In the genomic region with DNA sequence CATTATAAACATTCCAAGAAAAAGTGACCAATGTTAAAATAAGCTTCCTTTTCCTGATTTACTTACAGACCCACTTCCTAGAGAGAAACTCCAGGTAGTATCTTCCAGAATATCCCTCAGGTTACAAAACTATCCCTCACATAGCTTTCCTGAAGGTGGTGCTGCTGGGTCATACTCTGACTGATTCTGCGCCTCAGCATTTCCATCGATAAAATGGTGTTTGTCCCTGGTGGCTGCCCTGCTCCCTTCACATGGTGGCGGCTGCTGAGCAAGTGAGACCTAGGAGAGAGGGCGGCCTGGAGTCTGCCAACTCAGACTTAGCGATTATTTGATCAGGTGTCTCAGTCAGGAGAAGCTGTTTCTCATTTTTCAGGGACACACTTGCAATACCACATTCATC, we compare ENCODE assay signal across 9 mouse cellular contexts.
DNase-seq lines count a peak whose midpoint lies in the region; ATAC-seq lines count a peak whose summit lies in the region.
"Had no signal": no experiment of that assay in that cellular context is flagged by ENCODE, and none has a peak within 500 bp of the region (broad histone marks: within the 10 kb centered on the region; RNA-seq: fewer than 3 reads in every experiment).

No protein-coding gene starts in this region.

- H3K9ac ChIP-seq in kidney, embryonic 15.5 days = no peak overlapping the region
- H3K9ac ChIP-seq: lung, embryonic 15.5 days had no signal

- no peak overlapping the region for H3K27ac ChIP-seq in kidney, embryonic 15.5 days
- H3K27ac ChIP-seq: lung, embryonic 15.5 days had no signal

- no peaks in the 10 kb centered on the region for H3K27me3 ChIP-seq in kidney, embryonic 15.5 days
- H3K27me3 ChIP-seq: lung, embryonic 15.5 days had no signal

- no peaks in the 10 kb centered on the region for H3K4me1 ChIP-seq in kidney, embryonic 15.5 days
- H3K4me1 ChIP-seq: lung, embryonic 15.5 days had no signal

- no peak for ATAC-seq in kidney, embryonic 15.5 days (replicated peaks; ENCODE audit: low FRiP score)
- ATAC-seq in erythroblast, adult 5-6 weeks (replicated peaks; ENCODE audit: low FRiP score, poor library complexity, severe bottlenecking) = no peak

- H3K4me3 ChIP-seq in kidney, embryonic 15.5 days (replicated peaks) = no peak overlapping the region
- H3K4me3 ChIP-seq: lung, embryonic 15.5 days had no signal

- H3K4me2 ChIP-seq in kidney, embryonic 15.5 days = no peak overlapping the region
- H3K4me2 ChIP-seq: lung, embryonic 15.5 days had no signal

- H3K9me3 ChIP-seq in kidney, embryonic 15.5 days (replicated peaks) = no peaks in the 10 kb centered on the region
- H3K9me3 ChIP-seq: lung, embryonic 15.5 days had no signal

- 46% methylated on average over 5 of the region's 5 CpGs for WGBS in kidney, embryonic 15.5 days

- DNase-seq in cerebellum, postnatal 14 days = peak; percentile 33 to 40
- DNase-seq in cerebellum, adult 11-12 months = no peak
- DNase-seq in kidney, postnatal 10 days = peak; percentile 24
- peak; percentile 67 for DNase-seq in ES-CJ7 (ENCODE audit: low read depth, low spot score)
- peak; percentile 30 for DNase-seq in gastrocnemius, postnatal 14 days
- DNase-seq in right cerebral cortex, postnatal 14 days = no peak

- no peaks in the 10 kb centered on the region for H3K36me3 ChIP-seq in kidney, embryonic 15.5 days
- H3K36me3 ChIP-seq: lung, embryonic 15.5 days had no signal

- intact Hi-C loops in gastrocnemius, postnatal 14 days (cut with DNase I; ENCODE audit: low total_unique reads) = loop anchor here (10.0 kb wide), 1 partner anchor 302 kb away; no protein-coding TSS in a partner anchor

Comparison
In these comparisons a context has a peak if more than half of its experiments do, and no peak if none do; other contexts are left out.
1. DNase-seq: peak in cerebellum, postnatal 14 days (2 of 2), kidney, postnatal 10 days (single experiment), ES-CJ7 (single experiment) and gastrocnemius, postnatal 14 days (single experiment); none in cerebellum, adult 11-12 months (single experiment) and right cerebral cortex, postnatal 14 days (single experiment).